Mouse (Mus musculus): ENCODE data around the gene Prkce.

Prkce gene

DNA sequence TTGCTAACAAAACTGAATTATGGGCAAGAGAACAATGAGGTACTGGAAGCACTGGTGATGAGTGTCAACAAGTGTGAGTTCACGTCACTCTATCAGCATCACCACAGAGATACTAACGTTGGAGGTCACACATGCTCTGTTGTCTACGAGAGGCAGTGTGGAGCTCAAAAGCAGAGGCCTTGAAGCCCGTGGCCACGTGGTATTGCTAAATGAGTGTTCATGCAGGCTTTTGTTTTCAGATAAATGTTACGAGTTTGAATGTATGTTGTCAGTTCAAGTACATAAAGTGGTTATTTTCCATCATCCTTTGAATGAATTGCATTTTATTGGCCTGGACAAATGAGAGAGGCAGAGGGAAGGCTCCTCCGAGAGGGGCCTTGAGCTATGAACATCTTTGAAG, 276.3 kb downstream of the Prkce start:
- no peak for DNase-seq (ENCODE audit: low read depth, low spot score)

- DNase-seq (ENCODE audit: low read depth, low spot score), result peak; percentile 96
Measured at GRCm38 (mm10) chr17:86444578-86445419, 277.2 kb downstream of the Prkce start.

DNA sequence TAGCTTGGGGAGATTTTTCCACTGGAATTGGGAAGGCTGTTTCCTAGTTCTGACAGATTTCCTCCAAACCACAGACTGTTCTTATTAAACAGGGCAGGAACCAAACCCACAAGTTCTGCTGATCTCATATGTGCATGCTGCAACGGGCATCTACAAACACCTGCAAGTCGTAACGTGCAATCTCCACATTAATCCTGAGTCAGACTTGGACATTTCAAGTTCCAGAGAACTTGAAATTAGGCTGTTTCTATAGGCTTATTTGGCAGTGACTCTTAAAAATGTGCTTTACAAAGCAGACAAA, 277.8 kb downstream of the Prkce start:
- no peak for DNase-seq (ENCODE audit: low read depth, low spot score)

DNA sequence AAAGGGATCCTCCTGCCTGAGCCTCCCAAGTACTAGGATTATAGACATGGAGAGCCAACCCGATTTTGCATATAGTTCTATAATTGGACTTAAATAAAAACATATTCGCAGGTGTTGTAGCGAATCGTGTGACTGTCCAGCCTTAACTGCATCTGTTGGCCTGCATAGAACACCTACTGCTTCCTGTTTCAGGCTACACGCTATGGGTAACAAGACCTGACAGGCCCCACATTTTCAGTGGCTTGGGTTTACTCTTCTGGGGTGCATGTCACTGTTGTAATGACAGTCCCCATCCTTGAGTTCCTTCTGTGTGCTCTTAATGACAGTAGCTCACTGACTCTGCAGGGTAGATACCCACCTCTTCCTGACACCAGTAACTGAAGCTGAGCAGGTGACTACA, 278.3 kb downstream of the Prkce start:
- DNase-seq (ENCODE audit: low read depth, low spot score), result no peak

GRCm38 (mm10) chr17:86447101-86447598, 279.6 kb downstream of the Prkce start:
- no peak for DNase-seq (ENCODE audit: low read depth, low spot score)

DNA sequence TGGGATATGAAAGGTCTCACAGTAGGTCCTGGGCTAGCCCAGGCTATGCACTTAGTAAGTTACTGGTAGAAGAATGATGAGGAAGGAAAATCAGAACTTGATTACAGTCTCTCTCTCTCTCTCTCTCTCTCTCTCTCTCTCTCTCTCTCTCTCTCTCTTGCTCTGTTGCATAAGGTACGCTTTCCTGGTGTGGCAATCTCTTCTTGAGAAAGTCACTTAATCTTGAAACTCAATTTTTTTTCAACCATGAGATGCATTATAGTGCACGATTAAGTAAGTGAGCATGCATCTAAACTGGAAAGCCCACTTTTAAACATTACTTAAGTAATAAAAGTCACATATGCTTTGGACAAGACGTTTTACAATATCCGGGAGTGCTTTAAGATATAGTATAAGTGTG, 285.3 kb downstream of the Prkce start:
- DNase-seq (ENCODE audit: low read depth, low spot score), result no peak

DNA sequence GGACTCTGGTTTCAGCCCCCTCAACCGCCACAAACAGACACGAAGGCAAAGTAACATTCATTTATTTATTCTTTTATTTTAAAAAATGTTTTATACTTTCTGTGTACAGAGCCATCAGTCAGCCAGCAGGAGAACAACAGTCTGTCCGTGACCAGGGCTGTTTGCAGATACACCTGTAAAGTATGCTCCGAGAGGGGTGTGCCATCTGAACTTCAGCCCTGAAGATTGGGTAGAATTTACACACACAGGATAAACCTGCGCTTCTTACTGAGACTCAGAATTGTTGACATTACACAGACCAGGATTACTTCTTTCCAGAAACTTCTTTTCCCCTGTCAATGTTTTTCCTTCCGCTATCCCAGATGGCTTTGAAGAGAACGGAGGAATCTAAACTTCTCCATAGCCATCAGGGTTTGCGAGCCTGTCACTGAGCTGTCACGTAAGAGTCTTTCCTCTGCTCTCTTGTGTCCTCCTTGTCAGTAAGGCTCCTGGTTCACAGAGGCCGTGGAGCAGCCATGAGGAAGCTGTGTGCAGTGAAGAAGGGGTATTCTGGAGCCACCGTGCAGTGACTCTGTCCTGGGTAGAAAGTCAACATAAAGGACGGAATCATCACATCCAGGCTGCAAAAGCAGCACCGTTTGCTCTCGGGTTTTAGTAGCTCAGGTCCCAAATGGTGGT, 286.2 kb downstream of the Prkce start:
- DNase-seq (ENCODE audit: low read depth, low spot score), result no peak

GRCm38 (mm10) chr17:86454351-86454706, 286.7 kb downstream of the Prkce start:
- DNase-seq (ENCODE audit: low read depth, low spot score), result no peak

DNA sequence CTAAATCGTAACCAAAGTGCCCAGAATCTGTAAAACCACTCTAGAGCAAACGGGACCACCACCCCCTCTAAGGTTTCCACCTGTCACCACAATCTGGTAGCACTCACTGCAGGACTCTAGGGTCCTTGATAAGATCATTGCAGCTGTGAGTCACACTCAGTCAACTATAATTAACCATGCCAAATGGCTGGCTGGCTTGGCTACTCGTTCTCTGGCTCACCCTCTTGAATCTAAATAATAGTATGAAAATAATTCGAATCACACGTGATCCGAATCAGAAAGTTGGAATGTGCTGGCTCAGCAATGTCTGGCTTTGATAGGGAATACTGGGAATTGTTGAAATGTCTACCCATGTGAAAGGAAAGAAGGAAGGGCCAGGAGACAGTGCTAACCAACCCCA, 288.9 kb downstream of the Prkce start:
- no peak for DNase-seq (ENCODE audit: low read depth, low spot score)

GRCm38 (mm10) chr17:86458302-86458980, 290.9 kb downstream of the Prkce start:
- DNase-seq (ENCODE audit: low read depth, low spot score), result no peak

DNA sequence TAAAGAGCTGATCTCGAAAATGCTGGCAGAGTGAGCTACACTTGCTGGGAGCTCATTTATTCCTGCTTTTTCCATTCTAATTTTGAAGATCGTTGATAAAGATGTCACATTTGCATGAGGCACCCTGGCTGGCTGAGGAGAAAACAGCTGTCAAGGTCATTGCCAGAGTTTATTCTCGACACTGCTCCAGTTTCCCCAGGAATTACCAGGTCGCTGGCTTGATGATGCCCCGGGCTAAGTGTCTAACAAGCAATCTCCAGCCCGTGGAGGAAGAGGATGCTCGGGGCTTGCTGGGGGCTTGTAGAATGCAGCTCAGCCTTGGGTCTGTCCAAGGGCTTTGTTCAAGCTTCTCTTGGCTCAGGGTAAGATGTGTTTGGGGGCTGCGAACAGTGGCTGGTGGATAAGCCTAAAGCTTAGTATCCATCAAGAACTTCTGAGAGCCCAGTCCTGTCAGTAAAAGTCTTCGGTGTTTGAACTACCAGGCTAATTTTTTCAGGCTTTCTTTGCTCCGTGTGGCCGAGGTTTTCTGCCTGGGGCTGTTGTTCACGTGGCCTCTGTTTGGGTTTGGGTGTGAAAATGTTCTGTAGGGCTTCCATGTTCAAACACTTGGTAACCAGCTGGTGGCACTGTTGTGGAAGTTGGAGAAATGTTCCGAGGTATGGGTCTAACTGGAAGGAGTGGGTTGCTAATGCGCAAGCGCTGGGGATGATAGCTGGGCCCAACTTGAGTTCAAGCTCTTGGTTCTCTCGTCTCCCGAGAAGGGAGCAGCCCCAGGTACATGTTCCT, 293.3 kb downstream of the Prkce start:
- peak; percentile 61 for DNase-seq (ENCODE audit: low read depth, low spot score)

DNA sequence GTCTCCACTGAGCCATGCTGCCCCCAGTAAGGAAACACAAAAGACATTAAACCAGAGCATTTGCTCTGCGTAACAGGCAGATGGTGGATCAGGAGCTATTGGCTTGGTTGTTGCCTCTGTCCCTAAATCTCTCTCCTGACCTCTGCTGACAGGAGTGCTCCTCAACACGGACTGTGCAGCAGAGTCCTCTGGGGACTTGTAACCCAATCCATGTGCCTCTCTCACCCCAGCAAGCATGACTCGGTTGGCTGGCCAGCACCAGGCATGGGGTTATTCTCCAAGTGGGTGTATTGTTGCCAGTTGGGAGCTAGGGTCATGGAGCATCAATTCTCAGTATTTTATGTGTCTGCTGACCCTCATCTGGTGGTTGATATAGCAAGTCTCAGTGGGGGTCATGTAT, 295.8 kb downstream of the Prkce start:
- no peak for DNase-seq (ENCODE audit: low read depth, low spot score)

- no peak for DNase-seq (ENCODE audit: low read depth, low spot score)
Measured at GRCm38 (mm10) chr17:86464197-86464596, 296.6 kb downstream of the Prkce start.

- DNase-seq (ENCODE audit: low read depth, low spot score), result peak; percentile 96
Measured at GRCm38 (mm10) chr17:86464689-86465363, 297.2 kb downstream of the Prkce start.

- DNase-seq (ENCODE audit: low read depth, low spot score), result no peak
Measured at GRCm38 (mm10) chr17:86465865-86466264, 298.3 kb downstream of the Prkce start.

GRCm38 (mm10) chr17:86466412-86466811, 298.8 kb downstream of the Prkce start:
- DNase-seq (ENCODE audit: low read depth, low spot score), result no peak

DNA sequence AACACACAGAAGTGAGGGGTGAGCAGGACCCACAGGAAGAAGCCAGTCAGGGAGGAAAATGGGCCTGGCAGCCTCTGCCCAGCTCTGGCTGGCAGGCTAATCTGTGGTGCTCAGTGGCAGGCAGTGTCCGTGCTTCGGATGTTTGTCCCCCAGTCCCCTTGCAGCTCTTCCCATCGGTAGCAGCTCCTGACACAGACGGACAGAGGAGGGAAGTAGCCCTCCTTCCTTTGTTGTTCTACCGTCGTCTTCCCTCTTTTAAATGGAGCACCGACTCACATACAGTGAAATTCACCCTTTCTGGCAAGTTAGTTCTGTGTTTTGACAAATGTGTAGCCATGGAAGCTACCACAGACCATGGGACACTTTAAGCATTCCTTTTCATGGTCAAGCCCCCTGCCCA, 299.3 kb downstream of the Prkce start:
- no peak for DNase-seq (ENCODE audit: low read depth, low spot score)

DNA sequence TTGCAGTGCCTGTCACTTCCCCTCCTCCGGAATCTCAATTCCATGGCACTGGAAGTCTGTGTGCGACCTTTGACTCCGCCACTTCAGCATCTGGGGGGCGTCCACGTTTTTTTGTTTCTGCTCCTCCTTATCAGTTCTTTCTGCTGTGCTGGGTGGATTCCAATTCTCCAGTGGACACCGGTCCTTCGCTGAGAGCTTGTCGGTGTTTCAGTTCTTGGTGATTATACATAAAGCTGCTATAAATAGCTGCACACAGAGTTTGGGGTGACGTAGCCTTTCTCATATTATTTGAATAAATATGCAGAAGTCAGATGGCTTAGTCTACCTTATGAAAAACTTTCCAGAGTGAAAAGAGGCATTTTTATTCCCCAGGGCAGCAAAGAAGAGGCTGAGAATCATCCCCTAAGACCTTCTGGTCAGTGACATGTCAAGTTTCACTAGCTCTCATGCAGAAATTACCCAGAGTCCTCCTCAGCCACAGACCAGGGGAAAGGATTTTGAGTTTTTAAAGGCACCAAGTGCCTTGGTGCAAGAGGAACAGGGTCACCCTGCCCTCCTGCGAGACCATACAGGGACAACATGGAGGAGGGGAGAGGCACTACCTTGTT, 299.8 kb downstream of the Prkce start:
- DNase-seq (ENCODE audit: low read depth, low spot score), result no peak

DNA sequence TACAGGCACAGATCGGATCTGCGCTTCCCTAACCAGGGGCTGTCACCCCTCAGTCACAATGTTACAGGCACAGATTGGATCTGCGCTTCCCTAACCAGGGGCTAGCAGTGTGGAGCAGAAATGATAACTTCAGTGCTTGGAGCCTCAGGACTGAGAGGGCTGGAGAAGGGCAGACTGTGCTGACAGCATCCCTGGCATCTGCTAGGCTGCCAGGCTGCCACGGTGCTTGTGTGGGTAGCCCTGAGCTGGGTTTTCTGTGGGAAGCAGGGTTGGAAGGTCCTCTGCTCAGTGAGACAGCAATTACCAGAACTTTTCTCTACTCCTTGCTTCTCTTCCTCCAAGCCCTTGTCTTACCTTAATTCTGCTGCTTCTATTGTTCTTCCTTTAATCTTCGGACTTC, 300.4 kb downstream of the Prkce start:
- peak; percentile 66 for DNase-seq (ENCODE audit: low read depth, low spot score)

DNA sequence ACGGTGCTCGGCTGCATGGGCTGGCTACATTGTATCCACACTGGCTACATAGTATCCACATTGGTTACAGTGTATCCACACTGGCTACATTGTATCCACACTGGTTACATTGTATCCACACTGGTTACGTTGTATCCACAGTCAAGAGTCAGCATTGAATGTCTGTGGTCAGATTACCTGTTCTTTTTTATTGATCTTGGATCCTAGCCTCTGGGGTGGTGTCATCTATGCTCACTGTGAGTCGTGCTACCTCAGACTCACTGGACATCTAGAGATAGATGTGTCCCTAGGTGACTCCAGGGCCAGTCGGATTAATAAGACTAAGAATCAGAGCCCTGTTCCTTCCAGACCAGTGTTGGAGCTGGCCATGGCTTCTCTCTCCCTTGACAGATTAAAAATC, 302.6 kb downstream of the Prkce start:
- no peak for DNase-seq (ENCODE audit: low read depth, low spot score)

GRCm38 (mm10) chr17:86471684-86472083, 304.1 kb downstream of the Prkce start:
- DNase-seq (ENCODE audit: low read depth, low spot score), result peak; percentile 87

Data from brain, adult 2 months (tissue).